Mouse (Mus musculus) embryonic facial prominence, embryonic 15.5 days (tissue): ENCODE measurements at regions not wholly inside any gene's neighbourhood (a gene's known extent, or its start where the extent isn't known, plus 50 kb on each side); places are given as distances from the start of the nearest gene placed in this dataset.
A peak's percentile ranks its signal among the peaks of the same experiment; 100 is the strongest.

Experiments used
- ATAC-seq: fragments of 200-750 bp; cut with Nextera tagmentation; 2 replicates; pipeline ENCODE4 v1.8.0; 2017; ENCODE audit warnings: low read depth, moderate TSS enrichment; ENCODE audit not compliant: insufficient number of reproducible peaks, low FRiP score, low TSS enrichment
- H3K27ac ChIP-seq: fragments of 300-500 bp; sonication (generic); replicated peaks from 2 replicates; pipeline ENCODE4 v1.5.1; 2015; ENCODE audit warnings: mild to moderate bottlenecking, inconsistent platforms
- H3K27me3 ChIP-seq: fragments of 300-500 bp; sonication (generic); 2 replicates; pipeline ENCODE4 v1.6.1; 2015; ENCODE audit warnings: inconsistent platforms
- H3K36me3 ChIP-seq: fragments of 300-500 bp; sonication (generic); 2 replicates; pipeline ENCODE4 v1.6.1; 2015; ENCODE audit warnings: mild to moderate bottlenecking, inconsistent platforms
- H3K4me1 ChIP-seq: fragments of 300-500 bp; sonication (generic); 2 replicates; pipeline ENCODE4 v1.6.1; 2015; ENCODE audit warnings: inconsistent platforms
- H3K4me2 ChIP-seq: fragments of 300-500 bp; sonication (generic); replicated peaks from 2 replicates; pipeline ENCODE4 v1.6.1; 2015; ENCODE audit warnings: mild to moderate bottlenecking, inconsistent platforms
- H3K4me3 ChIP-seq: fragments of 300-500 bp; sonication (generic); replicated peaks from 2 replicates; pipeline ENCODE4 v1.5.1; 2015; ENCODE audit warnings: mild to moderate bottlenecking, inconsistent platforms
- H3K9ac ChIP-seq: fragments of 300-500 bp; sonication (generic); 2 replicates; pipeline ENCODE4 v1.6.1; 2015; ENCODE audit warnings: inconsistent platforms
- H3K9me3 ChIP-seq: fragments of 300-500 bp; sonication (generic); replicated peaks from 2 replicates; pipeline ENCODE4 v1.6.1; 2016; ENCODE audit warnings: inconsistent platforms
- WGBS: fragments of 180-500 bp; shearing (Covaris S2); methylation state at CpG from one replicate; pipeline ENCODE4 v1.1.7; 2015; 5-methylcytosine and 5-hydroxymethylcytosine counted together

- no peak overlapping the region for H3K4me2 ChIP-seq
- no peaks in the 10 kb centered on the region for H3K36me3 ChIP-seq
- WGBS: 33% methylated on average over 3 of the region's 3 CpGs
- no peaks in the 10 kb centered on the region for H3K27me3 ChIP-seq
- no peak overlapping the region for H3K4me3 ChIP-seq
- no peaks in the 10 kb centered on the region; the same call in 1 of the 2 replicates for H3K4me1 ChIP-seq
- no peak overlapping the region for H3K27ac ChIP-seq
- H3K9me3 ChIP-seq: no peaks in the 10 kb centered on the region
- no peak overlapping the region for H3K9ac ChIP-seq
- ATAC-seq: no peak
These were observed 216.9 kb upstream of the Gpc5 start for GRCm38 (mm10) chr14:114875101-114875500.

- H3K4me2 ChIP-seq: no peak overlapping the region
- no peaks in the 10 kb centered on the region for H3K36me3 ChIP-seq
- ATAC-seq: no peak
- no peak overlapping the region for H3K4me3 ChIP-seq
- 41% methylated on average over 9 of the region's 9 CpGs for WGBS
- H3K9me3 ChIP-seq: no peaks in the 10 kb centered on the region
- no peak overlapping the region for H3K9ac ChIP-seq
- H3K27ac ChIP-seq: no peak overlapping the region
- no peaks in the 10 kb centered on the region; the same call in 1 of the 2 replicates for H3K4me1 ChIP-seq
- H3K27me3 ChIP-seq: no peaks in the 10 kb centered on the region
These were observed 215.6 kb upstream of the Gpc5 start for GRCm38 (mm10) chr14:114876427-114876826.

- Histone ChIP-seq H3K9ac (no peak overlapping the region), H3K27ac (no peak overlapping the region), H3K9me3 (no peaks in the 10 kb centered on the region), H3K4me2 (no peak overlapping the region), H3K36me3 (no peaks in the 10 kb centered on the region), H3K27me3 (no peaks in the 10 kb centered on the region), H3K4me1 (no peaks in the 10 kb centered on the region; the same call in 1 of the 2 replicates), H3K4me3 (no peak overlapping the region)
- 16% methylated on average over 5 of the region's 5 CpGs for WGBS
- no peak for ATAC-seq
These were observed 214.5 kb upstream of the Gpc5 start for GRCm38 (mm10) chr14:114877477-114877876.

GRCm38 (mm10) chr14:114880291-114880690, 211.7 kb upstream of the Gpc5 start:
- ATAC-seq: no peak
- H3K27ac ChIP-seq: no peak overlapping the region
- H3K9ac ChIP-seq: no peak overlapping the region
- 64% methylated on average over 4 of the region's 4 CpGs for WGBS
- H3K4me2 ChIP-seq: no peak overlapping the region
- no peaks in the 10 kb centered on the region; the same call in 1 of the 2 replicates for H3K4me1 ChIP-seq
- no peaks in the 10 kb centered on the region for H3K9me3 ChIP-seq
- no peaks in the 10 kb centered on the region for H3K27me3 ChIP-seq
- no peaks in the 10 kb centered on the region for H3K36me3 ChIP-seq
- no peak overlapping the region for H3K4me3 ChIP-seq

GRCm38 (mm10) chr14:114904109-114904508, 187.9 kb upstream of the Gpc5 start:
- Histone ChIP-seq H3K9me3 (no peaks in the 10 kb centered on the region), H3K9ac (no peak overlapping the region), H3K27ac (no peak overlapping the region), H3K27me3 (no peaks in the 10 kb centered on the region), H3K4me1 (no peaks in the 10 kb centered on the region), H3K36me3 (no peaks in the 10 kb centered on the region), H3K4me2 (no peak overlapping the region), H3K4me3 (no peak overlapping the region)
- WGBS: 79% methylated on average over 2 of the region's 2 CpGs
- no peak for ATAC-seq

- Histone ChIP-seq H3K27me3 (no peaks in the 10 kb centered on the region), H3K36me3 (no peaks in the 10 kb centered on the region), H3K4me3 (no peak overlapping the region), H3K9me3 (no peaks in the 10 kb centered on the region), H3K4me2 (no peak overlapping the region), H3K27ac (no peak overlapping the region), H3K9ac (no peak overlapping the region), H3K4me1 (no peaks in the 10 kb centered on the region)
- ATAC-seq: no peak
- WGBS: 57% methylated on average over 7 of the region's 7 CpGs
These were observed 179.7 kb upstream of the Gpc5 start for GRCm38 (mm10) chr14:114912271-114912670.

GRCm38 (mm10) chr14:114913238-114913637, 178.8 kb upstream of the Gpc5 start:
- ATAC-seq: no peak
- H3K9me3 ChIP-seq: no peaks in the 10 kb centered on the region
- H3K36me3 ChIP-seq: no peaks in the 10 kb centered on the region
- no peak overlapping the region for H3K27ac ChIP-seq
- H3K27me3 ChIP-seq: no peaks in the 10 kb centered on the region
- 33% methylated on average over 5 of the region's 5 CpGs for WGBS
- no peak overlapping the region for H3K4me2 ChIP-seq
- no peaks in the 10 kb centered on the region for H3K4me1 ChIP-seq
- no peak overlapping the region for H3K9ac ChIP-seq
- no peak overlapping the region for H3K4me3 ChIP-seq

GRCm38 (mm10) chr14:114945744-114946143, 146.3 kb upstream of the Gpc5 start:
- no peak overlapping the region for H3K9ac ChIP-seq
- peaks cover 7% of the 10 kb centered on the region; the same call in 1 of the 2 replicates for H3K4me1 ChIP-seq
- peak; percentile 19; the same call in 1 of the 2 replicates for ATAC-seq
- no peak overlapping the region for H3K27ac ChIP-seq
- H3K36me3 ChIP-seq: no peaks in the 10 kb centered on the region
- H3K4me3 ChIP-seq: no peak overlapping the region
- no peaks in the 10 kb centered on the region for H3K9me3 ChIP-seq
- 62% methylated on average over 6 of the region's 6 CpGs for WGBS
- no peak overlapping the region for H3K4me2 ChIP-seq
- H3K27me3 ChIP-seq: no peaks in the 10 kb centered on the region

GRCm38 (mm10) chr14:114946321-114946720, 145.7 kb upstream of the Gpc5 start:
- WGBS: 60% methylated on average over 7 of the region's 7 CpGs
- Histone ChIP-seq H3K9ac (no peak overlapping the region), H3K4me1 (peaks cover 7% of the 10 kb centered on the region; the same call in 1 of the 2 replicates), H3K36me3 (no peaks in the 10 kb centered on the region), H3K4me2 (no peak overlapping the region), H3K27ac (no peak overlapping the region), H3K9me3 (no peaks in the 10 kb centered on the region), H3K27me3 (no peaks in the 10 kb centered on the region), H3K4me3 (no peak overlapping the region)
- ATAC-seq: no peak

- 0 out of 2 replicates have a peak overlapping the region, but pooled peaks have one; percentile 9 for H3K9ac ChIP-seq
- peak overlapping the region; percentile 30 for H3K4me3 ChIP-seq
- peaks cover 11% of the 10 kb centered on the region; the same call in 1 of the 2 replicates for H3K4me1 ChIP-seq
- H3K4me2 ChIP-seq: peak overlapping the region; percentile 40
- ATAC-seq: peak; percentile 57; the same call in 1 of the 2 replicates
- 36% methylated on average over 21 of the region's 21 CpGs for WGBS
- no peaks in the 10 kb centered on the region for H3K36me3 ChIP-seq
- H3K9me3 ChIP-seq: no peaks in the 10 kb centered on the region
- H3K27me3 ChIP-seq: 0 out of 2 replicates have a peak, but pooled peaks cover 4% of the 10 kb centered on the region
- H3K27ac ChIP-seq: peak overlapping the region; percentile 67
These were observed 143.5 kb upstream of the Gpc5 start for GRCm38 (mm10) chr14:114948341-114949155.

GRCm38 (mm10) chr14:114949156-114949496, 142.9 kb upstream of the Gpc5 start:
- 48% methylated on average over 5 of the region's 5 CpGs for WGBS
- Histone ChIP-seq H3K27ac (peak overlapping the region; percentile 67), H3K4me1 (peaks cover 11% of the 10 kb centered on the region; the same call in 1 of the 2 replicates), H3K9me3 (no peaks in the 10 kb centered on the region), H3K27me3 (0 out of 2 replicates have a peak, but pooled peaks cover 4% of the 10 kb centered on the region), H3K36me3 (no peaks in the 10 kb centered on the region), H3K4me2 (peak overlapping the region; percentile 40), H3K4me3 (peak overlapping the region; percentile 30; the same call in 1 of the 2 replicates), H3K9ac (no peak overlapping the region)
- ATAC-seq: no peak
